Mouse (Mus musculus) lung, embryonic 14.5 days (tissue): ENCODE results near the gene Zmynd12. TPM values are rescaled to one million over a fixed set of nuclear protein-coding genes. Genes with fewer than 3 reads are reported as not detected.

Experiments used
- ATAC-seq: fragments of 200-750 bp; cut with Nextera tagmentation; 2 replicates; pipeline ENCODE4 v1.8.0; 2017; ENCODE audit warnings: mild to moderate bottlenecking, moderate TSS enrichment, moderate library complexity; ENCODE audit not compliant: insufficient read depth
- DNase-seq: peaks from one replicate; pipeline ENCODE4 v3.0.0-alpha.2; 2015
- H3K27ac ChIP-seq: fragments of 300-500 bp; sonication (generic); 2 replicates; pipeline ENCODE4 v1.5.1; 2014; ENCODE audit warnings: low read depth, mild to moderate bottlenecking, moderate library complexity
- H3K27me3 ChIP-seq: fragments of 300-500 bp; sonication (generic); 2 replicates; pipeline ENCODE4 v1.6.1; 2014; ENCODE audit warnings: low read length, control low read depth; ENCODE audit not compliant: insufficient read depth
- H3K36me3 ChIP-seq: fragments of 300-500 bp; sonication (generic); 2 replicates; pipeline ENCODE4 v1.6.1; 2014; ENCODE audit warnings: control low read depth; ENCODE audit not compliant: insufficient read depth
- H3K4me1 ChIP-seq: fragments of 300-500 bp; sonication (generic); 2 replicates; pipeline ENCODE4 v1.6.1; 2014; ENCODE audit warnings: antibody characterized with exemption, control low read depth; ENCODE audit not compliant: insufficient read depth
- H3K4me2 ChIP-seq: fragments of 300-500 bp; sonication (generic); 2 replicates; pipeline ENCODE4 v1.6.1; 2014; ENCODE audit warnings: mild to moderate bottlenecking
- H3K4me3 ChIP-seq: fragments of 300-500 bp; sonication (generic); 2 replicates; pipeline ENCODE4 v1.5.1; 2014; ENCODE audit warnings: low read depth, low read length
- H3K9ac ChIP-seq: fragments of 300-500 bp; sonication (generic); 2 replicates; pipeline ENCODE4 v1.6.1; 2014
- H3K9me3 ChIP-seq: fragments of 300-500 bp; sonication (generic); 2 replicates; pipeline ENCODE4 v1.6.1; 2016; ENCODE audit warnings: low read depth, low read length, control low read depth
- CTCF ChIP-seq: IDR thresholded peaks from 2 replicates; pipeline ENCODE4 v1.5.1; 2016; ENCODE audit warnings: antibody characterized with exemption, low read depth
- whole genome bisulfite sequencing: fragments of 180-500 bp; shearing (Covaris S2); extraction: QIAGEN DNeasy Blood & Tissue Kit; methylation state at CpG from one replicate; pipeline ENCODE4 v1.1.7; 2014; 5-methylcytosine and 5-hydroxymethylcytosine counted together
- polyA plus RNA-seq: library from polyadenylated mRNA; unstranded; fragments of >200 nt; fragmentation: Nextera tagmentation; extraction: Ambion mirVana; gene quantifications from 2 replicates; pipeline ENCODE4 v1.2.1, GENCODE M21; 2014

Zmynd12 gene
- polyA plus RNA-seq, 1 experiment from 2014 or later = 0.16 TPM

- TF ChIP-seq CTCF = no peak
These were observed 25.2 kb downstream of the Zmynd12 start for GRCm38 (mm10) chr4:119447786-119448185.

GRCm38 (mm10) chr4:119450436-119450835, 27.8 kb downstream of the Zmynd12 start:
- H3K4me3 ChIP-seq = no peak overlapping the region
- H3K9me3 ChIP-seq = no peaks in the 10 kb centered on the region
- 0 out of 2 replicates have a peak, but pooled peaks cover 3% of the 10 kb centered on the region for H3K4me1 ChIP-seq
- TF ChIP-seq CTCF = no peak
- no peak overlapping the region for H3K9ac ChIP-seq
- H3K27ac ChIP-seq = no peak overlapping the region
- no peaks in the 10 kb centered on the region for H3K27me3 ChIP-seq
- 62% methylated on average over 7 of the region's 7 CpGs for WGBS
- no peak overlapping the region for H3K4me2 ChIP-seq
- no peak for DNase-seq
- H3K36me3 ChIP-seq = no peaks in the 10 kb centered on the region
- ATAC-seq = no peak

More at GRCm38 (mm10) chr4:119447786-119448185, 25.2 kb downstream of the Zmynd12 start:
- DNase-seq (no peak), ATAC-seq (no peak)
- no peak overlapping the region for H3K4me2 ChIP-seq
- no peaks in the 10 kb centered on the region for H3K9me3 ChIP-seq
- H3K27ac ChIP-seq = no peak overlapping the region
- WGBS = 50% methylated on average over 3 of the region's 3 CpGs
- no peak overlapping the region for H3K9ac ChIP-seq
- H3K27me3 ChIP-seq = no peaks in the 10 kb centered on the region
- H3K36me3 ChIP-seq = no peaks in the 10 kb centered on the region
- no peak overlapping the region for H3K4me3 ChIP-seq
- no peaks in the 10 kb centered on the region for H3K4me1 ChIP-seq

GRCm38 (mm10) chr4:119453128-119453527, 30.5 kb downstream of the Zmynd12 start:
- ATAC-seq = no peak
- Histone ChIP-seq H3K4me1 (0 out of 2 replicates have a peak, but pooled peaks cover 3% of the 10 kb centered on the region), H3K27ac (no peak overlapping the region), H3K36me3 (no peaks in the 10 kb centered on the region), H3K4me2 (no peak overlapping the region), H3K4me3 (no peak overlapping the region), H3K27me3 (no peaks in the 10 kb centered on the region), H3K9me3 (no peaks in the 10 kb centered on the region), H3K9ac (no peak overlapping the region)
- WGBS = 51% methylated on average over 5 of the region's 5 CpGs
- DNase-seq = no peak
- no peak for TF ChIP-seq CTCF

GRCm38 (mm10) chr4:119453533-119453932, 30.9 kb downstream of the Zmynd12 start:
- no peak overlapping the region for H3K9ac ChIP-seq
- H3K9me3 ChIP-seq = no peaks in the 10 kb centered on the region
- ATAC-seq = peak; percentile 81
- 10% methylated on average over 6 of the region's 6 CpGs for WGBS
- H3K4me1 ChIP-seq = 0 out of 2 replicates have a peak, but pooled peaks cover 3% of the 10 kb centered on the region
- H3K4me3 ChIP-seq = no peak overlapping the region
- no peak for TF ChIP-seq CTCF
- no peak overlapping the region for H3K27ac ChIP-seq
- H3K36me3 ChIP-seq = no peaks in the 10 kb centered on the region
- H3K4me2 ChIP-seq = no peak overlapping the region
- H3K27me3 ChIP-seq = no peaks in the 10 kb centered on the region
- peak; percentile 58 for DNase-seq

GRCm38 (mm10) chr4:119460296-119460695, 37.7 kb downstream of the Zmynd12 start:
- peak; percentile 58 for TF ChIP-seq CTCF
- Histone ChIP-seq H3K4me3 (no peak overlapping the region), H3K9ac (no peak overlapping the region), H3K9me3 (no peaks in the 10 kb centered on the region), H3K36me3 (no peaks in the 10 kb centered on the region), H3K27ac (no peak overlapping the region), H3K27me3 (no peaks in the 10 kb centered on the region), H3K4me1 (peaks cover 18% of the 10 kb centered on the region), H3K4me2 (no peak overlapping the region; the same call in 1 of the 2 replicates)
- DNase-seq (peak; percentile 79), ATAC-seq (peak; percentile 6; the same call in 1 of the 2 replicates)
- WGBS = 49% methylated on average over 5 of the region's 5 CpGs

GRCm38 (mm10) chr4:119460728-119461141, 38.1 kb downstream of the Zmynd12 start:
- Histone ChIP-seq H3K27me3 (no peaks in the 10 kb centered on the region), H3K4me1 (peaks cover 18% of the 10 kb centered on the region), H3K9me3 (no peaks in the 10 kb centered on the region), H3K9ac (no peak overlapping the region), H3K4me3 (no peak overlapping the region), H3K27ac (no peak overlapping the region; the same call in 1 of the 2 replicates), H3K36me3 (no peaks in the 10 kb centered on the region), H3K4me2 (peak overlapping the region; percentile 0; the same call in 1 of the 2 replicates)
- DNase-seq (peak; percentile 91), ATAC-seq (peak; percentile 85)
- WGBS = 26% methylated on average over 8 of the region's 8 CpGs
- TF ChIP-seq CTCF = no peak

- Histone ChIP-seq H3K27ac (peak overlapping the region; percentile 52), H3K4me3 (no peak overlapping the region), H3K9ac (no peak overlapping the region), H3K27me3 (no peaks in the 10 kb centered on the region), H3K36me3 (no peaks in the 10 kb centered on the region), H3K4me1 (peaks cover 18% of the 10 kb centered on the region), H3K9me3 (no peaks in the 10 kb centered on the region), H3K4me2 (0 out of 2 replicates have a peak overlapping the region, but pooled peaks have one; percentile 23)
- ATAC-seq (no peak), DNase-seq (no peak)
- no peak for TF ChIP-seq CTCF
- 75% methylated on average over 3 of the region's 3 CpGs for WGBS
These were observed 39.8 kb downstream of the Zmynd12 start for GRCm38 (mm10) chr4:119462457-119462856.
